Mouse (Mus musculus): ENCODE data around the gene Etnppl. TPM values are rescaled to one million over a fixed set of nuclear protein-coding genes. Genes with fewer than 3 reads are reported as not detected.

Gene Etnppl
- 22.8 and 24.5 TPM in 2 replicates for polyA plus RNA-seq (2021; fragmentation: Nextera tagmentation)
- long read RNA-seq, experiment 1, full-length matches to known transcripts = 15 of 43 reads
- long read RNA-seq, experiment 1, partial matches to known transcripts = 23 of 43 reads
- long read RNA-seq, experiment 1, other reads (novel, unspliced or antisense) = 5 of 43 reads
- long read RNA-seq, experiment 2, full-length matches to known transcripts = 6 of 21 reads
- long read RNA-seq, experiment 2, partial matches to known transcripts = 13 of 21 reads
- long read RNA-seq, experiment 2, other reads (novel, unspliced or antisense) = 2 of 21 reads

DNA sequence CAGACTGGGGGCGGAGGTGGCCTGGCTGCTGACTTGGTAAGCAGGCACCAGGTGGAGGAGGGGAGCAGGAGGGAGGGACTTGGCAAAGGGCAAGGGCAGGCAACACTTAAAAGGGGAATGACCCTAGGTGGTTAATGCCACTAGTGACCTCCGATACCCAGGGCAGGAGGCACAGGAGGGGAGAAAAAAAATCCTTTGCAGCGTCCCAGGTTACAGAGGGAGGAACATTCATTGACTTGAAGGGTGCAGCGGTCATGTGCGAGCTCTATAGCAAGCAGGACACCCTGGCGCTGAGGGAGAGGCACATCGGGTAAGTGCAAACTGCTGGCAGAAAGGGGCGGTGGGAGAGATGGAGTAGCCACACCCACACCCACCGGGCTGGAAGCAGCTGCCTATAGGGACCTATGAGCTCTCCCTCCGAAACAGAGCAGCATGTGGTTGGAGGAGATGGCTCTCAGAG is at the start of gene Etnppl:
Gene Etnppl, plus strand, starts transcription at position 10 of the 460 bp plus-strand sequence.

Other genes starting within 250 kb of the Etnppl start
- 119 and 137 TPM in 2 replicates for gene Ostc, start 92.0 kb downstream of the Etnppl start, polyA plus RNA-seq (2021; fragmentation: Nextera tagmentation)
- gene Rpl34, start 113.0 kb downstream of the Etnppl start, polyA plus RNA-seq (2021; fragmentation: Nextera tagmentation) = 966 and 1,001 TPM in 2 replicates